Mouse (Mus musculus) kidney, adult 10 weeks (tissue): Measurements from ENCODE around the gene Rtp4. TPM values are rescaled to one million over a fixed set of nuclear protein-coding genes. Genes with fewer than 3 reads are reported as not detected.

Experiments
- polyA plus RNA-seq: library from polyadenylated mRNA; stranded (reverse); fragments of 350-450 nt; fragmentation: Illumina TruSeq; extraction: RNeasy Lipid Tissue Mini Kit (QIAGEN cat#74804); gene quantifications from one replicate; pipeline ENCODE4 v1.2.3, GENCODE M21; 2014; ENCODE audit warnings: low read depth, low replicate concordance

Gene Rtp4
- 18.1 TPM for polyA plus RNA-seq

GRCm38 (mm10) chr16:23520235-23520871 lies at the start of gene Rtp4, which contains the start of gene Masp1:
TSS of gene Rtp4 (plus strand) at chr16:23520291.
TSS of gene Masp1 (minus strand) at chr16:23520815.

Other genes with a start within 250 kb of the Rtp4 start
- gene Rtp1, start 91.2 kb upstream of the Rtp4 start, polyA plus RNA-seq = 0.16 TPM
- 1.2 TPM for gene Masp1, start 524 bp downstream of the Rtp4 start, polyA plus RNA-seq